Mouse (Mus musculus): Measurements from ENCODE around the gene Stxbp5l.

- TF ChIP-seq CTCF (conservative IDR thresholded peaks at IDR 0.05; ENCODE audit: insufficient read depth, insufficient read length, low read depth, low read length) (no peak), POLR2A (IDR thresholded peaks at IDR 0.05; ENCODE audit: low read depth, low read length) (no peak)
These were observed 4.6 kb upstream of the Stxbp5l start for GRCm38 (mm10) chr16:37389201-37389905.
